Mouse (Mus musculus) forelimb bud, embryonic 11.5 days (tissue): ENCODE data around the gene Slc25a18.

Experiments used
- DNase-seq: peaks from one replicate; pipeline ENCODE4 v3.0.0-alpha.2; 2012; ENCODE audit warnings: low read depth, low spot score

Gene Slc25a18

DNA sequence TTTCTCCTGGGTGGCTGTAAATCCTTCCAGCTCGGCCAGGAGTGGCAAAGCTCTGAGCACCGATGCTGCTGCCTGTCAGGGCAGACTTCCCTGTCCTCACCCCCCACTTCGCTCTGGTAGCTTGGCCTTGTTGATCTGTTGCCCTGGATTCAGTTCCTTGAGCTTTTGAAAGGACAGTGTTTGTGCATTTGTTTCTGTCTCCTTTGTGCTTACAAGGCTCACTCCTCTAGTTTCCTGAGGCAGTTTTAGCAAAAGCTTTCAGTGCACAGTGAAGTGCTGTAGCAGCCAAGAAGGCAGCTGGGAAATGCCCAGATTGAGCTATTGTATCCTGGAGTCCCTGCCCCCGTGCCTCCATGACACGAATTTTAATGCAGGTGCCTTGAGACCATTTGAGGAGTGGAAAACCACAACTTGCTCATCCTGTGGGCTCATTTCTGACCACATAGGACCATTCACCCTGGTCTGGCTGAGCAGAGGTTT lies at the start of gene Slc25a18:
Gene Slc25a18, plus strand, starts transcription at position 430 of the 480 bp plus-strand sequence.
- DNase-seq, result no peak

DNA sequence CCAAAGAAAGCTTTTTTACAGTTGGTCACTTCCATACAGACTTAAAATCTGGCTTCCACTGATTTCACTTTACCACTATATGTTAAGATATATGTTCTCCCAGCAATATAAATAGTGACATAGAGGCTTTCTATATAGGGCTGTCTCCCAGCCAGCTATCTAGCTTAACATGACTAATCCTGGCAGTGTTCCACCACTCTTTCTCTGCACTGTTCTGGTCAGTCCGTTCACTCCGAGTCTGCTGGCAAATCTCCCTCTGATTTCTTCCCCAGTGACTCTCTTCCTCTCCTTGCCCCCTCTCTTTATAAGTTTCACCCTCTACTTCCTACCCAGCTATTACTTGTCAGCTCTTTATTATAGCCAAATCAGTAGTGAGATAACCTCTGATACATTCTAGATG lies 47.4 kb upstream of the Slc25a18 start:
- DNase-seq, result no peak

DNA sequence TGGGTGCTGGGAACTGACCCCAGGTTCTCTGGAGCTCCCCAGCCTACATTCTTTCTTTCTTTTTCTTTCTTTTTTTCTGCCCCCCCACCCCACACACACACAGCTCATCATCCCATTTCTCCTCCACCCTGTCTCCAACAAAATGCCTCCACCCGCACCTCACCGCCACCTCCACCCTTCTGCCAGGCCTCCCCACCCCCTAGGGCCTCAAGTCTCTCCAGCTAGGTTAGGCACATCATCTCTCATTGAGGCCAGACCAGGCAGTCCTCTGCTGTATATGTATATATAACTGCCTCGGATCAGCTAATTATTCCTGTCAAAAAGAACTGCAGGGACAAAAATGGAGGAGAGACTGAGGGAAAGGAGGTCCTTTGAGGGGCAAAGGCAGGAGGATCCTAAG lies 37.4 kb upstream of the Slc25a18 start:
- DNase-seq, result no peak

DNA sequence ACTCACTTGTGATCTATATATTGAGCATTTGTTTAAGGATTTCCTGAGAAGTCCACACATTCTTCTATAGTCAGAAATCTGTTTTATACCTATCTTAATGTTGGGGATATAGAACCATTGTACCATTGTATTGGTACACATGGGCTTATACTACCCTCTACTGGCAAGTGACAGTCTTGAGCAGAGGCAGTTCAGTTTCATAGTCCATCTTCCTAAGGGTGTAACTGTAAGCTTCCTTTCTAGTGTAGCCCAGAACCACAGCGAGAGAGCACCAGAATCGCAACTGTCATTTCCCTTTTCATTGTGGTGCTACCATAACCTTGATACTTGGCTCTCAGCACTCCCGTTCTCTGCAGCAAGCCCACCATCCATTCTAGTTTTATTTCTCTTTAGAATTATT lies 36.8 kb upstream of the Slc25a18 start:
- DNase-seq, result peak; percentile 43

DNA sequence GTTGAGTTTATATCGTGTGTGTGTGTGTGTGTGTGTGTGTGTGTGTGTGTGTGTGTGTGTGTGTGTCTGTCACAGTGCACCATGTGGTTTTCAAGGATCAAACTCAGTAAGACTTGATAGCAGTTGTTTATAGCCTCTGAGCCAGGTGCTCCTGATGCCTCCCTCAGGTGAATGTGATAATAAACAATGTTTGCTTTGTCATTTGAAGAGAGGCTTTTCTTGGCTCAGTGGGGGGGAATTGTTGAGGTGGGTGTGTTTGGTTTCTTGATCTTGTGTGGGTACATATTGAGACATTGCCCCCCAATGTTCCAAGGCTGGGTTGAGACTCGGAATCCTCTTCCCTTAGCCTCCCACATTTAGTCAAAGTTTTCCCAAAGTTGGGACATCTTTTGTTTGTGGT lies 30.2 kb upstream of the Slc25a18 start:
- DNase-seq, result no peak

DNA sequence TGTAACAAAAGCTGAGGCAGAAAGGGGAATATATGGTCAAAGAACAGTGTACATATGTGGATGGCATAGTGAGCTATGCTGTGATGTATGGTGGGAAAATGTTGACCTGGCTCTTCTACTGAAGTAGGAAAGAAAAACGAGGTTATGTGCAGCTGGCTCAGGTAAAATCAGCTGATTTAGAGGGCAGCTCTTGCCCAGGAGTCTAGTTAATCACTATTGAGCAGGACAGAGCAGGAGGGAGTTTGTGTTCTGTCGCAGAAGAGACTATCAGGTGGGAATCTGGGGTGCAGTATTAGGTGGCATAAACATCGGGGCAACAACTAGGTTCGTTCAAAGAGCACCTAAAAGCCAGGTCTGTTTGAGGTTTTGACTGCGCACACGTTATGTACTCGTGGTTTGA lies 29.1 kb upstream of the Slc25a18 start:
- DNase-seq, result no peak

DNA sequence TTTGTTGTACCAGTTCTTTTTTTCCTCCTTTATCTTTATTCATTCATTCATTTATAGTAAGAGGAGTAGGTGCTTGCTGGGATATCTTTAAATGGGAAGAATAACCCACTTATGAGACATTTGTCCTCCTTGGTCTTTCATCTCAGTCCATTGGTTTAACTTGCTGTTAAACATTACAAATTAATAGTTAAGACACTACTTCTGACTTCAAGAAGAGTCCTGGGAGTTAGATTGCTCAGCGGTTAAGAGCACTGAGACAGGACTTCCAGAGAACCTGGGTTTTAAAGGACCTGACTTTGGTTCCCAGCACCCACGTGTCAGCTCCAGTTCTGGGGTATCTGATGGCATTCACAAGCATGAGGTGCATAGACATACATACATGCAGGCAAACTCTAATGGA lies 27.0 kb upstream of the Slc25a18 start:
- no peak for DNase-seq

DNA sequence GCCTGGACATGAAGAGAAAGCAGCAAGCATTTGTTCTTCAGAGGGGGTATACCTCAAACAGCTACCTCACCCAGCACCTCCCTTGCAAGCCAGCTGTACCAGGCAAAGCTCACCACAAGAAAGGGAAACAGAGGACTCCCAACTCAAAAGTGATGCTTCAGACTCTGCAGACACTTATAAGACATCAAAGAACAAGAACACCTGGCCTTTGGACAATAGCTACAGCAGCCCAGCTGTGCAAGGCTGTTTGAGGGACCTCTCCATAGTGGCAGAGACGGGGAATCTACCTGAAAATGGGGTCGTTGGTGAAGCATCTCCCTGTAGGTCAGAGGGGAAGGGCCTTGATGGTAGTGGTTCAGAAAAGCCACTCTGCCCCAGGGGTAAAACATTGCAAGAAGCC lies 12.2 kb upstream of the Slc25a18 start:
- no peak for DNase-seq

DNA sequence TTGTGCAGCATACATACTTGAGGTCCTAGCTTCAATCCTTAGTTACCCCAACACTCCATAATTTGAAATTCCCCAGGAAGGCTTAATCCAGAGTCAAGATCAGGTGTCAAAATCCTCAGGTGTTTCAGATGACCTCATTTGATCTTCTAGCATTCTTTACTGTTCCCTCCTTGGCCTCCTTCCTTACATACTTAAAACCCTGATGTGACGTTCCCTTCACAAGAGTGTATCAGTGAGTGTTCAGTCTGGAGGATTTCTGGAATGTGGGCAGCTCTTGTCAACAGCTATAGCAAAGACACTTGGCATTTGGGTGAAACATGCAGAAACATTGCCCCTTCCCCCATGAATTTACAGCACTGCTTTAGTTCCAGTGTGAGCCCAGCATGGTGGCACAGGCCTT lies 3.4 kb upstream of the Slc25a18 start:
- no peak for DNase-seq

DNA sequence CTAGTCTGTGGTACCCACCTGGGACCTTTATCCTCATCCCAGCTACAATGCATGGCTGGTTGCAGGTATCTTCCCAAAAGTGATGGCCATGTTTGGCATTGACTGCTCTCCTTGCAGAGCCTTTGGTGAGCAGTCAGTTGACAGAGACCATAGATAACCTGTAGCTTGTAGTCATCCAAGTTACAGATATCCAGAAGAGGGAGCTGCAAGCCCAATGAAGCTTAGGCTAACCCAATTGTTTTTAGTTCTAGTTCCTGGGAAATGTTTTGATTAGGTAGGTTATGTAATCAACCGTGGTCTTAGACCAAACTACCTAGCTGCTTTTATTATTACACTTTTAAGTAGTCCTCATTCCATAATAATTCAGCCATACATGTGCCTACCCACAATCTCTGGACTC lies 2.0 kb upstream of the Slc25a18 start:
- no peak for DNase-seq

DNA sequence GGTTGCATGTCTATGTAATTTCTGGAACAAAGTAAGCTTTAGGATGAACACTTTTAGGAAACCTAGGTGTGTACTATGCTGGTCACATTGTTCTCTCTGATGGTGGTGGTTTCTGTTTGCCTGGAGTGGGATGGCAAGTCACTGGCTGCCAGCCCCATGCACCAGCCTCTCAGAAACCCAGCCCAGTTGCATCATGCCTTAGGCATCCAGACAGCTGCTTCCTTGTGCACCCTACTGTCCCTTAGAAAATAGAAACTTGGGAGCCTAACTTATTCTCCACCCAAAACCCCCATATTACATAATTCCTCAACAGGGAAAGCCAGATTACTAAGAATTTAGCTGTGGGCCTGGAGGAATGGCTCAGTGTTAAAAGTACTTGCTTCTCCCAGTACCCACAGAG lies 1.4 kb upstream of the Slc25a18 start:
- no peak for DNase-seq

DNA sequence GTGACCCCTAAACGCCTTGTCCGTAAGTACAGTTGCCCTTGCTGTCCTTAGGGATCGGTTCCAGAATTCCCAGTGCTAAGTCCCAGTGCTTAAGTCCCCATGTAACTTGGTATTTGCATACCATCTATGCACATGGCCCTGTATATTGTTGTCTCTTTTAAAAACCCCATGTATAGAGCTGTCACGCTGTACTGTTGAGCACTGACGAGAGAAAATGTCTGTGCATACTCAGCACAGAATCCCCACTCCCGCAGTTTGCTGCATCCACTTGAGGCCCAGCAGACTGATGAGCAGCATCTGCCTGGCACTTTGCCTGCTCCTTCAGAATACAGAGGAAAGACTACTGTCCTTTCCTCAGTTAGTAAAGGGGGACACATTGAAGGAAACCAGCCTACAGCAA lies 385 bp downstream of the Slc25a18 start:
- no peak for DNase-seq

DNA sequence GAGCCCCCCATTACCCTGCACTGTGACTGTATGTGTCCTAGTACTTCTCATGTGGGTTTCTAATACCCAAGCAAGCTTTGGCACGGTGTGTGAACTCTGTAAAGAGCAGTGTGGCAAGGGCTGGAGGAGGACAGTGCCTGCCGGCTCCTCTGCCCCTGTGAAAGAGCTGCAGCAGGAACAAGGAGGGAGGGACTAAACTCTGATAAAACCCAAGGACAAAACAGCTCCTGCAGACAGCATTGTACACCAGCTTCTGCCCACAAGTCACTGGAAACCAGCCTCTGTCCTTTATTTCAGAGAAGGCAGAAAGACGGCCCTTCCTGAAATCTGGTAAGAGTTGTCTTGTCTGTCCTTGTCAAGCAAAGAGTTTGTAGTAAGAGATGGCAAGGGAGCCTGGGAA lies 2.9 kb downstream of the Slc25a18 start:
- no peak for DNase-seq

DNA sequence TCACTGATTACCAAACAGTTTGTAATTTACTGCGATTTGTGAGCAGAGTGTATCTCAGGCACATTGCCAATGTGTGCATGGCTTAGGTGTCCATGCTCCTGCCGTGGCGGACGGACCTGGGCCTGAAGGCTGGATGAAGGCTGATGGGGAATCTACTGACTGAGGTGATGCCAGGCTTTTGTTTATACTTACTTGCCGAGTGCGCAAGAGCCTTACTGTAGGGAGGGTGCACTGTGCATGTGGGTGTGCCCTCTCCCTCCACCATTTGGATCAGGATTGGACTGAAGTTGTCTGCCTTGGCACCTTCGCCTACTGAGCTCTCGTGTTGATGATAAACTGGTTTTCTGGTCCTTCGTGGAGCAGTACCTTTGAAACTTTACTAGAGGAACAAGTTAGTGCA lies 4.2 kb downstream of the Slc25a18 start:
- DNase-seq, result no peak

DNA sequence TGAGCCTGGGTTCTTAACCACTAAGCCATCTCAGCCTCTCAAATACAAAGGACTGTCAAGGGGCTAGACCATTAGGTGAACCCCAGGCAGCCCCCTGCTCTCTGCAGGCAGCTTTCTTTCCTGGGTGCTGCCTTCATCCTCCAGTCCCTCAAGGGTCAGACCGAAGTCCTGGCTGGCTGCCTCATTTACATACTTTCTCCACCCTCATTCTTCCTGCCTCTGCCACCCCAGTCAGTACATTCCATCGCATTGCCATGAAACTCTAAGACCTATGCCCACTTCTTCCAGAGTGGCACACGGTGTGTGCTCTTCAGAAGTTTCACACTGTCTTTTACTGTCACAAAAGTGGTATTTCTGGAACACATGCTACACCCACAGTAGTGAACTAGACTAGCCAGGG lies 4.8 kb downstream of the Slc25a18 start:
- DNase-seq, result no peak

DNA sequence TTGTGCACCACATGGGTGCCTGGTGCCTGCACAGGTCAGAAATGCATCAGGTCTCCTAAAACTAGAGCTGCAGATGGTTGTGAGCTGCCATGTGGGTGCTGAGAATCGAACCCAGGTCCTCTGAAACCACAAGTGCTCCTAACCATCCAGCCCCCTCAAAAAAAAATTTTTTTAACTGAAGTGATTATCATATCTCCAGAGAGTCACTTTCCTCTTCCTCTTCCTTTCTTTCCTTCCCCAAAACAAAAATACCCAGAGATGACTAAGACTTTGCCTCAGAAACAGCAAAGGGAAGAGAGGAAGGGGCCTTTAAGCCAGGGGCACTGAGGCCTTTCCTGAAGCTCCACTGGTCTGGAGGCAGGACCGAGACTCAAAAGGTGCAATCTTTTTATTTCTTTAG lies 9.6 kb downstream of the Slc25a18 start:
- no peak for DNase-seq

DNA sequence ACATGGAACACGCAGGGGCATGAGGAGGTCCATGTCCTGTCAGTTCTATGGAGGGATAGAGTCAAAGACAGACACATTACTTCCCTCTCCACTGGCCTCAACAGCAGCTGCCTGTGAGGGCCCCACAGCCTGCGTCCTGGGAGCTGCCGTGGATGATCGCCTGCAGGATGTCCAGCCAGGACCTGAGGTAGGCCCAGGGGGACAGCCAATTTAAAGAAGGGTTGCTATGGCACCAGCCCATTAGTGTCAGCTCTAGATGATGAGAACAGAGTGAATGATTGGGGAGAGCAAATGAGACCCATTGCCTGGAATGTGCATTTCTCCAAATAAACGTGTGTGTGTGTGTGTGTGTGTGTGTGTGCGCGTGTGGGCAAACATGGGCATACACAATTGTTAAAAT lies 11.0 kb downstream of the Slc25a18 start:
- DNase-seq, result no peak

DNA sequence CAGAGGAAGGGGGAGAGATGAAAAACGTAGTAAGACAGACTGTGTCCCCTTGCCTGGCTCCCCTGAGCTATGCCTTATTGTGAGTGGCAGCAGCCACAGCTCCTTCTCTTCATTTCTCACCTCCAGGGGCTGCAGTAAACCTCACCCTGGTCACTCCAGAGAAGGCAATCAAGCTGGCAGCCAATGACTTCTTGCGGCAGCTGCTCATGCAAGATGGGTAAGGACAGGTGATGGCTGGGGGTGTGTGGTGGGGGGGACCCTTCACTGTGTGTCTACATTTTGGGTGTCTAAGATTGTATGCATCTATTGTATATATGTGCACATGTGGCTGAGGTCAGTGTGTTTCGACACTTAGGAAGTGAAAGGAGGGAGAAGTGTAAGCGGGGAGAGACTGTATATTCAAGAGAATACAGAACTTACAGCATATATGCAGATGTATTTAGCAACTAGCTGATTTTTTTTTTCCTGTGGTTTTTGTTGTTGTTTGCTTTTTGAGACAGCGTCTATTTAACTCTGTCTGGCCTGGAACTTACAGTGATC lies 14.8 kb downstream of the Slc25a18 start:
- DNase-seq, result no peak

DNA sequence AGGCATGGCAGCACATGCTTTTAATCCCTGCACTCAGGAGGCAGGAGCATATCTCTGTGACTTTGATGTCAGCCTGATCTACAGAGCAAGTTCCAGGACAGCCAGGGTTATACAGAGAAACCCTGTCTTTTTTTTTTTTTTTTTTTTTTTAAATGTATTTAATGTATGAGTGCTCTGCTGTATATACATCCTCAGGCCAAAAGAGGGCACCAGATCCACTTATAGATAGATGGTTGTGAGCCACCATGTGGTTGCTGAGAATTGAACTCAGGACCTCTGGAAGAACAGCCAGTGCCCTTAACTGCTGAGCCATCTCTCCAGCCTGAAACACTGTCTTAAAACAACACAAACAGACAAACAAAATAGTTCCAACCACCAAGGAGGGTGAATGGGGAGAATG lies 15.5 kb downstream of the Slc25a18 start:
- DNase-seq, result no peak

DNA sequence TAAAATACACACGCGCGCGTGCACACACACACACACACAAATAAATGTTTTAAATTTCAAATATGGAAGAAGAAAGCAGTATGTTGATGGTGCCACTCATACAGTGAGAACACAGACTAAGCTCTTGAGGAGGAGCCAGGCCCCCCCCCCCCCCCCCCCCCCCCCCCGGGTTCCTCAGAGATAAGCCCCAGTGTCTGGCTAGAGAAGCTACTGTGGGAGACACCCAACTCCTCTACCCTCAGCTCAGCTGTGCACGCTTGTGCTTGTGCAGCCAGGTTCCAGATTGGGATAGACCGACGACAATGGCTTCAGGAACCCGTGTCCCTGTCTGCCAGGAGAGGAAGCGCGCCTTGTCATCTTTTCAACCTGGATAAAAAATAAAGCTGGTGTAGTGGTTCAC lies 16.8 kb downstream of the Slc25a18 start:
- DNase-seq, result no peak

DNA sequence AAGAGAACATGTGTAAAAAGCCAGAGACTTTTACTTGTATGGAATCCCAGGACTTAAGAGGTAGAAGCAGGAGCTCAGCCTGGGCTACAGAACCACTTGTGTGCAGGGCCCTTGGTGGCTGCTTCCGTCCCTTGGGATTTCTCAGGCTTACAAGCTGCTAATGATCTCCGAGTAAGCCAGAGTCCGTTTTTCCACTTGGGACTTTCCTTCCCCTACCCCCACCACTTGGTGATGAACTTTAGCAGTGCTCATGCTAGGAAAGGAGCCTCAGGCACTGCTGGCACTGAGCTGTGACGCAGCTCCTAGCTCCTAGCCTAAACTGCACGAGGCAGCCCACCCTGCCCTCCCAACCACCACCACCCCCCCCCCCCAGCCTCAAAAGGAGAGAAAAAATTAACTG lies 17.3 kb downstream of the Slc25a18 start:
- DNase-seq, result peak; percentile 16

DNA sequence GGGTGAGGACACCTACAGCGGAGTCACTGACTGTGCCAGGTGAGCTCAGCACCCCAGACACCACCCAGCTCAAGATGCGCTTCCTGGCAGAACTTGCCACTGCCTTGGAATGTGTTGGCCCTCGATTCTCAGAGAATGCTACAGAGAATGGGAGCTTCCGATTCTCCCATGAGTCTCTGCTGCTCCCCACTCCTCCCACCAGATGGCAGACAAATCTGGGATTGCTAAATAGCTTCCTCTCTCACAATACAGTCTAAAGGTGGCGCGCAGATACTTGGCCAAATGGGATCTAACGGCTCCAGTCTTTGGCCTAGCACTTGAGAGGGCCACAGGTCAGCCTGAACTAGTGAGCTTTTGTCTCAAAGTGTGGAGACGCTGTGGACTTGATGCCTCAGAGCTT lies 19.6 kb downstream of the Slc25a18 start:
- no peak for DNase-seq

DNA sequence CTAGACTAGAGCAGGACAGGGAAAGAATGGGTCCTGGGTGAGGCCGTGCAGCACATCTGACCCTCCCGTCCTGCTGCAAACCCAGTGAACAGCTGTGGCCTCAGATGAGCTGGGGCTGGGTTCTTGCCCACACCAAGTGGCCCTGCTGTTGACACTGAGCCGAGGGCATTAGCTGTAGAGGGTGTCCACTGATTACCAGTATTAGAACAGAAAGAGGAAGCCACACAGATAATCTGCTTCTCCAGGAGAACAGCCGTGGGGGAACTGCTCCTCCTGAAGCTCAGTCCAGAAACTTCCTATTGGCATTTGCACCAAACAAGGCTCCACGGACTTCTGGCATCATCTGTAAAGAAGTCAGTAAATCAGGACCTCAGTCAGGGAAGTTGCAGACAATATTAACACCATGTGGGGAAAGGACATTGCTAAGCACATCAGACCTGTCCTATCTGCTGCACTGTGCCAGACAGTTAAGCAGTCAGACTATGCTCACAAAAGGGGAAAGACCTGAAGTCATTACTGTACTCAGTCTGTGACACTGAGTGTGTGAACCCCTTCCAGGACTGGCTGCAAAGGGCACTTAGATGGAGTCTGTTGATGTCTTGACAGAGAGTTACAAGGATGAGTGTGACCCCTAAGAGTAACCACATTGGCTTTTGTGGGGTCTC lies 22.2 kb downstream of the Slc25a18 start:
- no peak for DNase-seq

DNA sequence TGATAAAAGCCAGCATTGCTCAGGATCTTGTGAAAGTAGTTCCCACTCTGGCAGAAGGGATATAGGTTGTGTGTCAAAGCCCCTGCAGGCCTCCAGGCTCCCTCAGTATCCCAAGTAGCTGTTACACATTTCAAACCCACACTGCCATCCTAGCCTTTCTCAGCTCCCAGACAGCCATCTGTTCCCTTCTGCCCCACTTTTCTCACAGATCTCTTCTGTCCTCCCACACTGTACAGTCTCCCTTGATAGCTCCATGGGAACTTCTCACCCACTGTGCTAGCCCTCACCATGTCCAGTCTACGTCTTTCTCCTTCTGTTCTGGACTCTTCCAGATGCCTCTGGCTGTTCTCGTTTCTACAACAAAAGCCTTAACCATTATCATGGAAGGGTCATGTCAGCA lies 22.7 kb downstream of the Slc25a18 start:
- DNase-seq, result no peak
